Mouse (Mus musculus) testis, postnatal 14 days (tissue): ENCODE results near the gene Cux2.

Experiments
- DNase-seq: peaks from one replicate; pipeline ENCODE4 v3.0.0; 2021; ENCODE audit warnings: low spot score

Gene Cux2

GRCm38 (mm10) chr5:122050017-122050831 lies at the start of gene Cux2:
TSS of gene Cux2 (minus strand) at chr5:122050102.
- peak; percentile 82 for DNase-seq

GRCm38 (mm10) chr5:122094439-122094838 lies 44.5 kb upstream of the Cux2 start:
- no peak for DNase-seq

GRCm38 (mm10) chr5:122093734-122094133 lies 43.8 kb upstream of the Cux2 start:
- DNase-seq = no peak

GRCm38 (mm10) chr5:122092794-122093193 lies 42.9 kb upstream of the Cux2 start:
- DNase-seq = no peak

GRCm38 (mm10) chr5:122091070-122091469 lies 41.2 kb upstream of the Cux2 start:
- DNase-seq = no peak

GRCm38 (mm10) chr5:122089664-122090063 lies 39.8 kb upstream of the Cux2 start:
- no peak for DNase-seq

- peak; percentile 80 for DNase-seq
Measured at GRCm38 (mm10) chr5:122088917-122089316, 39.0 kb upstream of the Cux2 start.

GRCm38 (mm10) chr5:122086121-122086520 lies 36.2 kb upstream of the Cux2 start:
- DNase-seq = no peak

GRCm38 (mm10) chr5:122085291-122085690 lies 35.4 kb upstream of the Cux2 start:
- DNase-seq = no peak

- no peak for DNase-seq
Measured at GRCm38 (mm10) chr5:122084470-122084869, 34.6 kb upstream of the Cux2 start.

- no peak for DNase-seq
Measured at GRCm38 (mm10) chr5:122083282-122083681, 33.4 kb upstream of the Cux2 start.

- no peak for DNase-seq
Measured at GRCm38 (mm10) chr5:122081471-122081870, 31.6 kb upstream of the Cux2 start.

GRCm38 (mm10) chr5:122080930-122081329 lies 31.0 kb upstream of the Cux2 start:
- no peak for DNase-seq

GRCm38 (mm10) chr5:122079796-122080195 lies 29.9 kb upstream of the Cux2 start:
- no peak for DNase-seq

- DNase-seq = no peak
Measured at GRCm38 (mm10) chr5:122077244-122077643, 27.3 kb upstream of the Cux2 start.

GRCm38 (mm10) chr5:122075736-122076135 lies 25.8 kb upstream of the Cux2 start:
- peak; percentile 38 for DNase-seq

GRCm38 (mm10) chr5:122071997-122072396 lies 22.1 kb upstream of the Cux2 start:
- DNase-seq = no peak

- DNase-seq = no peak
Measured at GRCm38 (mm10) chr5:122070963-122071800, 21.3 kb upstream of the Cux2 start.

GRCm38 (mm10) chr5:122068563-122068962 lies 18.7 kb upstream of the Cux2 start:
- DNase-seq = no peak

- no peak for DNase-seq
Measured at GRCm38 (mm10) chr5:122063204-122063933, 13.5 kb upstream of the Cux2 start.

- peak; percentile 52 for DNase-seq
Measured at GRCm38 (mm10) chr5:122062479-122062878, 12.6 kb upstream of the Cux2 start.

GRCm38 (mm10) chr5:122060767-122061333 lies 10.9 kb upstream of the Cux2 start:
- no peak for DNase-seq
